Mouse (Mus musculus) erythroblast, adult 5-6 weeks (primary cell): Measurements from ENCODE around the gene Grin2b. TPM values are rescaled to one million over a fixed set of nuclear protein-coding genes. Genes with fewer than 3 reads are reported as not detected.
"Not testable (repeated sequence)": the region's sequence is repeated elsewhere in the genome, so short reads cannot be mapped to it uniquely, and the experiment has no call there.

Experiments
- ATAC-seq: replicated peaks from 2 replicates; pipeline ENCODE4 v1.8.0; 2016; ENCODE audit warnings: moderate number of reproducible peaks, mild to moderate bottlenecking, moderate TSS enrichment, inconsistent platforms; ENCODE audit not compliant: poor library complexity, low FRiP score, severe bottlenecking
- total RNA-seq, 2 experiments: library from RNA; stranded (forward) in 1 of 2; stranded (reverse) in 1 of 2; fragments of 150-400 nt in 1 of 2; fragments of 200-764, 138-1000 nt in 1 of 2; gene quantifications; 2 replicates each; pipeline versions ENCODE4 v1.2.3 to v1.2.4; 2015 to 2017; ENCODE audit warnings: low replicate concordance in 2 of 2

Gene Grin2b
- total RNA-seq, 2 experiments from 2014 or later = not detected

GRCm38 (mm10) chr6:135828976-135829375, 344.3 kb downstream of the Grin2b start:
- no peak for ATAC-seq

GRCm38 (mm10) chr6:135827942-135828341, 345.4 kb downstream of the Grin2b start:
- no peak for ATAC-seq

- ATAC-seq = no peak
Measured at GRCm38 (mm10) chr6:135827317-135827716, 346.0 kb downstream of the Grin2b start.

- ATAC-seq = not testable (repeated sequence)
Measured at GRCm38 (mm10) chr6:135826776-135827175, 346.5 kb downstream of the Grin2b start.

GRCm38 (mm10) chr6:135817391-135817790, 355.9 kb downstream of the Grin2b start:
- ATAC-seq = no peak

GRCm38 (mm10) chr6:135813755-135814154, 359.6 kb downstream of the Grin2b start:
- ATAC-seq = no peak

- no peak for ATAC-seq
Measured at GRCm38 (mm10) chr6:135805436-135805835, 367.9 kb downstream of the Grin2b start.

GRCm38 (mm10) chr6:135799949-135800348, 373.4 kb downstream of the Grin2b start:
- ATAC-seq = no peak

GRCm38 (mm10) chr6:135798202-135798992, 374.9 kb downstream of the Grin2b start:
- ATAC-seq = no peak

- no peak for ATAC-seq
Measured at GRCm38 (mm10) chr6:135797371-135798033, 375.8 kb downstream of the Grin2b start.

GRCm38 (mm10) chr6:135796911-135797310, 376.4 kb downstream of the Grin2b start:
- no peak for ATAC-seq

- ATAC-seq = no peak
Measured at GRCm38 (mm10) chr6:135791412-135791811, 381.9 kb downstream of the Grin2b start.

GRCm38 (mm10) chr6:135789603-135790170, 383.6 kb downstream of the Grin2b start:
- ATAC-seq = no peak

GRCm38 (mm10) chr6:135774670-135775069, 398.6 kb downstream of the Grin2b start:
- no peak for ATAC-seq

- no peak for ATAC-seq
Measured at GRCm38 (mm10) chr6:135767572-135767971, 405.7 kb downstream of the Grin2b start.

- no peak for ATAC-seq
Measured at GRCm38 (mm10) chr6:135758735-135759134, 414.6 kb downstream of the Grin2b start.

GRCm38 (mm10) chr6:135756075-135756474, 417.2 kb downstream of the Grin2b start:
- ATAC-seq = no peak

GRCm38 (mm10) chr6:135748412-135749076, 424.8 kb downstream of the Grin2b start:
- no peak for ATAC-seq

- no peak for ATAC-seq
Measured at GRCm38 (mm10) chr6:135745606-135746005, 427.7 kb downstream of the Grin2b start.

- ATAC-seq = no peak
Measured at GRCm38 (mm10) chr6:135734227-135734732, 439.0 kb downstream of the Grin2b start.
